Mouse (Mus musculus): ENCODE data around the gene Ly86.

Ly86 gene

GRCm38 (mm10) chr13:37353868-37354267 lies 8.9 kb downstream of the Ly86 start:
- DNase-seq, result no peak

- DNase-seq, result peak; percentile 52
Observed at GRCm38 (mm10) chr13:37354432-37354831, 9.4 kb downstream of the Ly86 start.

GRCm38 (mm10) chr13:37355642-37356331 lies 10.8 kb downstream of the Ly86 start:
- DNase-seq, result peak; percentile 55

GRCm38 (mm10) chr13:37356549-37356948 lies 11.5 kb downstream of the Ly86 start:
- no peak for DNase-seq

- DNase-seq, result no peak
Observed at GRCm38 (mm10) chr13:37358112-37358511, 13.1 kb downstream of the Ly86 start.

GRCm38 (mm10) chr13:37361249-37361648 lies 16.2 kb downstream of the Ly86 start:
- DNase-seq, result no peak

GRCm38 (mm10) chr13:37364351-37364750 lies 19.3 kb downstream of the Ly86 start:
- peak; percentile 42 for DNase-seq

- DNase-seq, result no peak
Observed at GRCm38 (mm10) chr13:37376411-37376810, 31.4 kb downstream of the Ly86 start.

- DNase-seq, result peak; percentile 43
Observed at GRCm38 (mm10) chr13:37388222-37389202, 43.5 kb downstream of the Ly86 start.

- DNase-seq, result peak; percentile 31
Observed at GRCm38 (mm10) chr13:37389296-37389695, 44.3 kb downstream of the Ly86 start.

GRCm38 (mm10) chr13:37398791-37399190 lies 53.8 kb downstream of the Ly86 start:
- no peak for DNase-seq

- DNase-seq, result no peak
Observed at GRCm38 (mm10) chr13:37399340-37399739, 54.3 kb downstream of the Ly86 start.

GRCm38 (mm10) chr13:37402421-37402820 lies 57.4 kb downstream of the Ly86 start:
- DNase-seq, result no peak

- DNase-seq, result no peak
Observed at GRCm38 (mm10) chr13:37403708-37404107, 58.7 kb downstream of the Ly86 start.

GRCm38 (mm10) chr13:37415696-37416095 lies 70.7 kb downstream of the Ly86 start:
- DNase-seq, result peak; percentile 77

GRCm38 (mm10) chr13:37423416-37423815 lies 78.4 kb downstream of the Ly86 start:
- no peak for DNase-seq

- DNase-seq, result peak; percentile 43
Observed at GRCm38 (mm10) chr13:37424904-37425303, 79.9 kb downstream of the Ly86 start.

GRCm38 (mm10) chr13:37425406-37425805 lies 80.4 kb downstream of the Ly86 start:
- DNase-seq, result no peak

GRCm38 (mm10) chr13:37426578-37427336 lies 81.7 kb downstream of the Ly86 start:
- no peak for DNase-seq

GRCm38 (mm10) chr13:37428496-37428895 lies 83.5 kb downstream of the Ly86 start:
- no peak for DNase-seq

- DNase-seq, result no peak
Observed at GRCm38 (mm10) chr13:37429661-37430271, 84.8 kb downstream of the Ly86 start.

GRCm38 (mm10) chr13:37431707-37432106 lies 86.7 kb downstream of the Ly86 start:
- no peak for DNase-seq

GRCm38 (mm10) chr13:37432653-37433052 lies 87.6 kb downstream of the Ly86 start:
- no peak for DNase-seq
